Mouse (Mus musculus) intestine, embryonic 16.5 days (tissue): ENCODE data around the gene Gstt3. TPM values are rescaled to one million over a fixed set of nuclear protein-coding genes. Genes with fewer than 3 reads are reported as not detected.
A peak's percentile ranks its signal among the peaks of the same experiment; 100 is the strongest.
"Not testable (repeated sequence)": the region's sequence is repeated elsewhere in the genome, so short reads cannot be mapped to it uniquely, and the experiment has no call there.

Source experiments
- ATAC-seq: fragments of 200-750 bp; cut with Nextera tagmentation; 2 replicates; pipeline ENCODE4 v1.8.0; 2017; ENCODE audit warnings: moderate TSS enrichment, moderate library complexity
- H3K27ac ChIP-seq: fragments of 300-500 bp; sonication (generic); 2 replicates; pipeline ENCODE4 v1.5.1; 2014; ENCODE audit warnings: mild to moderate bottlenecking, low read length
- H3K27me3 ChIP-seq: fragments of 300-500 bp; sonication (generic); replicated peaks from 2 replicates; pipeline ENCODE4 v1.6.1; 2014; ENCODE audit warnings: low read length, control low read depth, mixed read lengths; ENCODE audit not compliant: control insufficient read depth, insufficient read depth
- H3K36me3 ChIP-seq: fragments of 300-500 bp; sonication (generic); 2 replicates; pipeline ENCODE4 v1.6.1; 2014; ENCODE audit warnings: low read length, control low read depth; ENCODE audit not compliant: control insufficient read depth, insufficient read depth
- H3K4me1 ChIP-seq: fragments of 300-500 bp; sonication (generic); 2 replicates; pipeline ENCODE4 v1.6.1; 2014; ENCODE audit warnings: low read length, control low read depth, mixed read lengths; ENCODE audit not compliant: control insufficient read depth, insufficient read depth
- H3K4me2 ChIP-seq: fragments of 300-500 bp; sonication (generic); 2 replicates; pipeline ENCODE4 v1.6.1; 2014; ENCODE audit warnings: low read depth, low read length, control low read depth
- H3K4me3 ChIP-seq: fragments of 300-500 bp; sonication (generic); 2 replicates; pipeline ENCODE4 v1.5.1; 2014; ENCODE audit warnings: mild to moderate bottlenecking, low read length
- H3K9ac ChIP-seq: fragments of 300-500 bp; sonication (generic); 2 replicates; pipeline ENCODE4 v1.6.1; 2014; ENCODE audit warnings: low read depth, low read length
- H3K9me3 ChIP-seq: fragments of 300-500 bp; sonication (generic); 2 replicates; pipeline ENCODE4 v1.6.1; 2016; ENCODE audit warnings: low read length, control low read depth; ENCODE audit not compliant: control insufficient read depth
- WGBS: fragments of 180-500 bp; shearing (Covaris S2); extraction: QIAGEN DNeasy Blood & Tissue Kit; methylation state at CpG from one replicate; pipeline ENCODE4 v1.1.7; 2014; 5-methylcytosine and 5-hydroxymethylcytosine counted together
- polyA plus RNA-seq: library from polyadenylated mRNA; unstranded; fragments of >200 nt; fragmentation: Nextera tagmentation; extraction: Ambion mirVana; gene quantifications from 2 replicates; pipeline ENCODE4 v1.2.1, GENCODE M21; 2015

The Gstt3 gene
- polyA plus RNA-seq, 1 experiment from 2014 or later, result 49.1 TPM

GRCm38 (mm10) chr10:75788277-75788676 is 7.1 kb upstream of the Gstt3 start:
- no peaks in the 10 kb centered on the region for H3K9me3 ChIP-seq
- H3K4me1 ChIP-seq, result peaks cover 5% of the 10 kb centered on the region; the same call in 1 of the 2 replicates
- H3K27ac ChIP-seq, result no peak overlapping the region
- H3K4me3 ChIP-seq, result no peak overlapping the region
- no peak for ATAC-seq
- H3K27me3 ChIP-seq, result no peaks in the 10 kb centered on the region
- no peaks in the 10 kb centered on the region for H3K36me3 ChIP-seq
- WGBS, result 95% methylated on average over 8 of the region's 8 CpGs
- no peak overlapping the region for H3K4me2 ChIP-seq
- no peak overlapping the region for H3K9ac ChIP-seq

GRCm38 (mm10) chr10:75785442-75785841 is 4.2 kb upstream of the Gstt3 start:
- peaks cover 5% of the 10 kb centered on the region; the same call in 1 of the 2 replicates for H3K4me1 ChIP-seq
- H3K4me3 ChIP-seq, result no peak overlapping the region
- H3K9ac ChIP-seq, result no peak overlapping the region
- H3K4me2 ChIP-seq, result no peak overlapping the region
- H3K27ac ChIP-seq, result no peak overlapping the region
- no peaks in the 10 kb centered on the region for H3K9me3 ChIP-seq
- no peaks in the 10 kb centered on the region for H3K36me3 ChIP-seq
- 46% methylated on average over 1 of the region's 1 CpGs for WGBS
- no peaks in the 10 kb centered on the region for H3K27me3 ChIP-seq
- no peak for ATAC-seq

- no peaks in the 10 kb centered on the region; the same call in 1 of the 2 replicates for H3K36me3 ChIP-seq
- H3K4me3 ChIP-seq, result peak overlapping the region; percentile 54
- peak overlapping the region; percentile 89 for H3K4me2 ChIP-seq
- 36% methylated on average over 15 of the region's 15 CpGs for WGBS
- no peaks in the 10 kb centered on the region for H3K9me3 ChIP-seq
- peak; percentile 12; the same call in 1 of the 2 replicates for ATAC-seq
- no peak overlapping the region for H3K9ac ChIP-seq
- H3K27ac ChIP-seq, result no peak overlapping the region
- no peaks in the 10 kb centered on the region for H3K4me1 ChIP-seq
- no peaks in the 10 kb centered on the region for H3K27me3 ChIP-seq
Measured at GRCm38 (mm10) chr10:75779206-75780174, 1.7 kb downstream of the Gstt3 start.

- Histone ChIP-seq H3K27me3 (no peaks in the 10 kb centered on the region), H3K36me3 (no peaks in the 10 kb centered on the region; the same call in 1 of the 2 replicates), H3K27ac (no peak overlapping the region), H3K4me1 (no peaks in the 10 kb centered on the region), H3K4me2 (no peak overlapping the region), H3K9me3 (no peaks in the 10 kb centered on the region), H3K9ac (no peak overlapping the region), H3K4me3 (no peak overlapping the region)
- 93% methylated on average over 2 of the region's 2 CpGs for WGBS
- ATAC-seq, result no peak
Measured at GRCm38 (mm10) chr10:75777885-75778284, 3.3 kb downstream of the Gstt3 start.

- Histone ChIP-seq H3K4me2 (no peak overlapping the region), H3K27ac (no peak overlapping the region), H3K9ac (no peak overlapping the region), H3K36me3 (no peaks in the 10 kb centered on the region; the same call in 1 of the 2 replicates), H3K27me3 (no peaks in the 10 kb centered on the region), H3K4me1 (peaks cover 7% of the 10 kb centered on the region; the same call in 1 of the 2 replicates), H3K9me3 (no peaks in the 10 kb centered on the region), H3K4me3 (no peak overlapping the region)
- ATAC-seq, result no peak
- 85% methylated on average over 6 of the region's 6 CpGs for WGBS
Measured at GRCm38 (mm10) chr10:75776562-75776961, 4.7 kb downstream of the Gstt3 start.

- Histone ChIP-seq H3K4me1 (peaks cover 7% of the 10 kb centered on the region; the same call in 1 of the 2 replicates), H3K9me3 (no peaks in the 10 kb centered on the region), H3K4me2 (no peak overlapping the region), H3K27me3 (no peaks in the 10 kb centered on the region), H3K4me3 (no peak overlapping the region), H3K36me3 (peaks cover 2% of the 10 kb centered on the region; the same call in 1 of the 2 replicates), H3K9ac (no peak overlapping the region), H3K27ac (no peak overlapping the region)
- 94% methylated on average over 9 of the region's 9 CpGs for WGBS
- no peak for ATAC-seq
Measured at GRCm38 (mm10) chr10:75774587-75774986, 6.6 kb downstream of the Gstt3 start.

- H3K27me3 ChIP-seq, result no peaks in the 10 kb centered on the region
- no peak overlapping the region for H3K27ac ChIP-seq
- no peak overlapping the region for H3K4me3 ChIP-seq
- peaks cover 7% of the 10 kb centered on the region; the same call in 1 of the 2 replicates for H3K4me1 ChIP-seq
- H3K4me2 ChIP-seq, result no peak overlapping the region
- ATAC-seq, result no peak
- peaks cover 2% of the 10 kb centered on the region; the same call in 1 of the 2 replicates for H3K36me3 ChIP-seq
- H3K9ac ChIP-seq, result no peak overlapping the region
- 82% methylated on average over 5 of the region's 5 CpGs for WGBS
- no peaks in the 10 kb centered on the region for H3K9me3 ChIP-seq
Measured at GRCm38 (mm10) chr10:75774102-75774501, 7.1 kb downstream of the Gstt3 start.

GRCm38 (mm10) chr10:75772795-75773664 is 8.2 kb downstream of the Gstt3 start, which contains the start of gene Ddt:
Ddt (minus strand) TSS chr10:75773414.
- peak within 1 kb of the TSS; percentile 57; the same call in 1 of the 2 replicates for H3K27ac ChIP-seq
- peak; percentile 97 for ATAC-seq
- peak within 1 kb of the TSS; percentile 92 for H3K4me2 ChIP-seq
- H3K36me3 ChIP-seq, result 0 out of 2 replicates have a peak, but pooled peaks cover 2% of the 10 kb centered on the region
- peak within 1 kb of the TSS; percentile 77 for H3K9ac ChIP-seq
- under 1% methylated on average over 46 of the region's 47 CpGs for WGBS
- no peaks in the 10 kb centered on the region for H3K27me3 ChIP-seq
- H3K9me3 ChIP-seq, result no peaks in the 10 kb centered on the region
- peak within 1 kb of the TSS; percentile 75 for H3K4me3 ChIP-seq
- peaks cover 7% of the 10 kb centered on the region; the same call in 1 of the 2 replicates for H3K4me1 ChIP-seq

GRCm38 (mm10) chr10:75767756-75768155 is 13.5 kb downstream of the Gstt3 start:
- H3K27me3 ChIP-seq, H3K36me3 ChIP-seq, H3K27ac ChIP-seq, ATAC-seq, H3K4me2 ChIP-seq, H3K9ac ChIP-seq, H3K4me3 ChIP-seq, H3K9me3 ChIP-seq: not testable (repeated sequence)
- 29% methylated on average over 5 of the region's 5 CpGs for WGBS
- peaks cover 13% of the 10 kb centered on the region for H3K4me1 ChIP-seq
